Mouse (Mus musculus) thymus, postnatal 36 days (tissue): ENCODE data around the gene Pgap3.
A peak's percentile ranks its signal among the peaks of the same experiment; 100 is the strongest.

Experiments used
- DNase-seq, 2 experiments: peaks; one replicate each; pipeline ENCODE4 v3.0.0; 2022; ENCODE audit warnings: mixed read lengths in 2 of 2

Pgap3 gene

GRCm38 (mm10) chr11:98381651-98382050 is 18.6 kb downstream of the Pgap3 start:
- DNase-seq: no peak

- no peak for DNase-seq
Measured at GRCm38 (mm10) chr11:98380106-98380505, 20.2 kb downstream of the Pgap3 start.

- DNase-seq: no peak
Measured at GRCm38 (mm10) chr11:98379379-98379778, 20.9 kb downstream of the Pgap3 start.

GRCm38 (mm10) chr11:98377787-98378186 is 22.5 kb downstream of the Pgap3 start:
- no peak for DNase-seq

GRCm38 (mm10) chr11:98376756-98377155 is 23.5 kb downstream of the Pgap3 start:
- DNase-seq: no peak

- DNase-seq: no peak
Measured at GRCm38 (mm10) chr11:98374266-98374665, 26.0 kb downstream of the Pgap3 start.

- DNase-seq: no peak
Measured at GRCm38 (mm10) chr11:98373244-98373643, 27.0 kb downstream of the Pgap3 start.

- peak; percentile 48 to 54 for DNase-seq
Measured at GRCm38 (mm10) chr11:98372406-98372805, 27.9 kb downstream of the Pgap3 start.

GRCm38 (mm10) chr11:98371556-98372240 is 28.6 kb downstream of the Pgap3 start:
- DNase-seq: no peak

- DNase-seq: no peak
Measured at GRCm38 (mm10) chr11:98370588-98370987, 29.7 kb downstream of the Pgap3 start.

- DNase-seq: no peak
Measured at GRCm38 (mm10) chr11:98369337-98369736, 31.0 kb downstream of the Pgap3 start.

- no peak for DNase-seq
Measured at GRCm38 (mm10) chr11:98367863-98368186, 32.5 kb downstream of the Pgap3 start.

- DNase-seq: peak; percentile 57 to 73
Measured at GRCm38 (mm10) chr11:98367171-98367862, 33.0 kb downstream of the Pgap3 start.

- DNase-seq: peak; percentile 29 to 43
Measured at GRCm38 (mm10) chr11:98366290-98366689, 34.0 kb downstream of the Pgap3 start.

GRCm38 (mm10) chr11:98364410-98364809 is 35.9 kb downstream of the Pgap3 start:
- DNase-seq: no peak

GRCm38 (mm10) chr11:98363817-98364216 is 36.5 kb downstream of the Pgap3 start:
- DNase-seq: no peak

- no peak for DNase-seq
Measured at GRCm38 (mm10) chr11:98360866-98361521, 39.3 kb downstream of the Pgap3 start.

- peak; percentile 92 to 95 for DNase-seq
Measured at GRCm38 (mm10) chr11:98358161-98359083, 41.9 kb downstream of the Pgap3 start, which contains the start of gene Stard3. TSS of gene Stard3 (plus strand) at chr11:98358368.

GRCm38 (mm10) chr11:98357396-98358160 is 42.7 kb downstream of the Pgap3 start:
- DNase-seq: no peak

GRCm38 (mm10) chr11:98356625-98357394 is 43.5 kb downstream of the Pgap3 start:
- DNase-seq: no peak

- peak; percentile 49 to 56 for DNase-seq
Measured at GRCm38 (mm10) chr11:98355732-98356299, 44.5 kb downstream of the Pgap3 start.
